Mouse (Mus musculus) lung, embryonic 15.5 days (tissue): Measurements from ENCODE around the gene Lce1m. TPM values are rescaled to one million over a fixed set of nuclear protein-coding genes. Genes with fewer than 3 reads are reported as not detected.

Experiments
- ATAC-seq: fragments of 200-750 bp; cut with Nextera tagmentation; 2 replicates; pipeline ENCODE4 v1.8.0; 2017; ENCODE audit warnings: moderate number of reproducible peaks, borderline replicate concordance; ENCODE audit not compliant: low FRiP score, low TSS enrichment; ENCODE audit errors: extremely low read depth
- H3K27ac ChIP-seq: fragments of 300-500 bp; sonication (generic); 2 replicates; pipeline ENCODE4 v1.5.1; 2015; ENCODE audit warnings: moderate library complexity, mild to moderate bottlenecking, inconsistent platforms
- H3K27me3 ChIP-seq: fragments of 300-500 bp; sonication (generic); 2 replicates; pipeline ENCODE4 v1.6.1; 2015; ENCODE audit warnings: inconsistent platforms
- H3K36me3 ChIP-seq: fragments of 300-500 bp; sonication (generic); 2 replicates; pipeline ENCODE4 v1.6.1; 2015; ENCODE audit warnings: inconsistent platforms
- H3K4me1 ChIP-seq: fragments of 300-500 bp; sonication (generic); 2 replicates; pipeline ENCODE4 v1.6.1; 2015; ENCODE audit warnings: inconsistent platforms
- H3K4me2 ChIP-seq: fragments of 300-500 bp; sonication (generic); 2 replicates; pipeline ENCODE4 v1.6.1; 2015; ENCODE audit warnings: inconsistent platforms, mild to moderate bottlenecking, moderate library complexity
- H3K4me3 ChIP-seq: fragments of 300-500 bp; sonication (generic); 2 replicates; pipeline ENCODE4 v1.5.1; 2015; ENCODE audit warnings: mild to moderate bottlenecking, inconsistent platforms
- H3K9ac ChIP-seq: fragments of 300-500 bp; sonication (generic); 2 replicates; pipeline ENCODE4 v1.6.1; 2015; ENCODE audit warnings: inconsistent platforms
- H3K9me3 ChIP-seq: fragments of 300-500 bp; sonication (generic); 2 replicates; pipeline ENCODE4 v1.6.1; 2016; ENCODE audit warnings: inconsistent platforms
- WGBS: fragments of 180-500 bp; shearing (Covaris S2); methylation state at CpG from one replicate; pipeline ENCODE4 v1.1.7; 2015; 5-methylcytosine and 5-hydroxymethylcytosine counted together
- polyA plus RNA-seq: library from polyadenylated mRNA; unstranded; fragments of >200 nt; fragmentation: Nextera tagmentation; extraction: Ambion mirVana; gene quantifications from 2 replicates; pipeline ENCODE4 v1.2.1, GENCODE M21; 2015

The Lce1m gene
- polyA plus RNA-seq, 1 experiment from 2014 or later, result not detected

DNA sequence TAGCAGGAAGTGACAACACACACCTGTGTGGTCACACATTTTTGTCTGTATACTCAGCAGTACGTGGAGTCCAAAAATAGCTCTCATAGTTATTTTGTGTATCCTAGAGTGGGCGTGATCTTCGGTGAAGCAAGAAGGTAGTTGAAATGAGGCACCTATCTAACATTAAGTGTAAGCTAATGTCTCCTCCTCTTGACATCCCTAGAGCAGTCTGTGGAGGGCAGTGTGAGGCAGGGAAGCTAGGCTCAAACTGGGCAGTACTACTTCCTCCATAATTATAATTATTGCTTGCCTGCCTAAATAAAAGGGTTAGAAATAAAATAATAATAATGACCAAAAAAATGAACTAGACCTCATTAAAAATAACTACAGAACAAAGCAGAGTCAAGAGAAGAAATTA, 18.2 kb downstream of the Lce1m start:
- Histone ChIP-seq H3K9me3 (no peaks in the 10 kb centered on the region), H3K36me3 (no peaks in the 10 kb centered on the region), H3K4me1 (no peaks in the 10 kb centered on the region), H3K4me3 (no peak overlapping the region), H3K27ac (no peak overlapping the region), H3K4me2 (no peak overlapping the region), H3K27me3 (no peaks in the 10 kb centered on the region), H3K9ac (no peak overlapping the region)
- 62% methylated on average over 3 of the region's 3 CpGs for WGBS
- ATAC-seq, result no peak

GRCm38 (mm10) chr3:92998691-92999090, 20.2 kb downstream of the Lce1m start:
- Histone ChIP-seq H3K27ac (no peak overlapping the region), H3K4me3 (no peak overlapping the region), H3K4me1 (no peaks in the 10 kb centered on the region), H3K36me3 (no peaks in the 10 kb centered on the region), H3K4me2 (no peak overlapping the region), H3K9me3 (no peaks in the 10 kb centered on the region), H3K27me3 (no peaks in the 10 kb centered on the region), H3K9ac (no peak overlapping the region)
- WGBS, result 1% methylated on average over 7 of the region's 7 CpGs
- no peak; the same call in 1 of the 2 replicates for ATAC-seq

DNA sequence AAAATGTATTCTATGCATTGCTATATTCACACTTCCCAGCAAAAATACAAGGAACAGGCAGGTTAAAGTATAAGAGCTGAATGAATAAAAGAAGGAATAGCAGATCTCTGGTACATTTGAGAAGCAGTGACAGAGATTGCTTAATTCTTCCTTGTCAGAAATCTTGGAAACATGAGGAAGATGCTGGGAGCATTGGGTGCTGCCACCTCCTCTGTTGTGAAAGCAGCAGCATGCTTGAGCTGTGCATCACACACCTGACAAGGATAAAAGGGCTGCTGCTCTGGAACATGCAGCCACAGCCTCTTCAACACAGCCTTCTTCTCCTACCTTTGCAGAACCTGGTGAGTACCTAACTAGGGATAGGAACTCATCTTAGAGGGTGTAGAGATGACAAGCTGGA, 26.9 kb downstream of the Lce1m start, which contains the start of gene Lce3f:
Lce3f (plus strand) TSS at position 301 of the 400 bp plus-strand sequence.
- Histone ChIP-seq H3K4me3 (no peak within 1 kb of the TSS), H3K4me1 (no peaks in the 10 kb centered on the region), H3K27ac (no peak within 1 kb of the TSS), H3K36me3 (no peaks in the 10 kb centered on the region), H3K27me3 (no peaks in the 10 kb centered on the region), H3K9me3 (no peaks in the 10 kb centered on the region), H3K4me2 (no peak within 1 kb of the TSS), H3K9ac (no peak within 1 kb of the TSS)
- no peak for ATAC-seq

DNA sequence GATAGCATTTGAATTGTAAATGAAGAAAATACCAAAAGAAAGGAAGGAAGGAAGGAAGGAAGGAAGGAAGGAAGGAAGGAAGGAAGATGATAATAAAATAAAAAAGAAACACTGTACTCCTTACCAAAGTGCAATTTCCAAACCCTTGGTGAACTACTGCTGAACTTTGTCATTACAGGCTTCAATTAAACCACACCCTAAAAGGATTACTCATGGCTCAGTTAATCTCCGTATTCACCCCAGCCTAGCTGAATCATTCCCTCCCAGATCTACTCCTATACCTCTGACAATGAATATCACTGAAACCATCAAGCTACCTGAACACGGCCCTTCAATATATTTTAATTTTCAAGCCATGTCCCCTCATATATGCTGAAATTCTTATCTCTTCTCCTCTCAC, 40.4 kb downstream of the Lce1m start:
- Histone ChIP-seq H3K4me2 (no peak overlapping the region), H3K4me1 (no peaks in the 10 kb centered on the region), H3K36me3 (no peaks in the 10 kb centered on the region), H3K27me3 (no peaks in the 10 kb centered on the region), H3K4me3 (no peak overlapping the region), H3K27ac (no peak overlapping the region), H3K9me3 (no peaks in the 10 kb centered on the region), H3K9ac (no peak overlapping the region)
- WGBS, result 52% methylated on average over 2 of the region's 2 CpGs
- no peak for ATAC-seq

Other genes with a start within 250 kb of the Lce1m start
- not detected in 2 replicates for gene Lce1i, start 240.2 kb downstream of the Lce1m start, polyA plus RNA-seq
- gene Lce1j, start 228.5 kb downstream of the Lce1m start, polyA plus RNA-seq, result not detected in 2 replicates
- not detected in 2 replicates for gene Lce1k, start 211.2 kb downstream of the Lce1m start, polyA plus RNA-seq
- not detected in 2 replicates for gene Kprp, start 191.8 kb downstream of the Lce1m start, polyA plus RNA-seq
- not detected in 2 replicates for gene Lce1l, start 167.8 kb downstream of the Lce1m start, polyA plus RNA-seq
- not detected in 2 replicates for gene 2310050C09Rik, start 148.8 kb downstream of the Lce1m start, polyA plus RNA-seq
- not detected in 2 replicates for gene Lce3a, start 92.8 kb downstream of the Lce1m start, polyA plus RNA-seq
- not detected in 2 replicates for gene Lce3b, start 86.1 kb downstream of the Lce1m start, polyA plus RNA-seq
- gene Lce3c, start 74.6 kb downstream of the Lce1m start, polyA plus RNA-seq, result not detected in 2 replicates
- not detected in 2 replicates for gene Lce3d, start 61.7 kb downstream of the Lce1m start, polyA plus RNA-seq
- gene Lce3e, start 52.0 kb downstream of the Lce1m start, polyA plus RNA-seq, result not detected in 2 replicates
- gene Lce3f, start 26.8 kb downstream of the Lce1m start, polyA plus RNA-seq, result not detected in 2 replicates
- not detected in 2 replicates for gene Crct1, start 3.4 kb downstream of the Lce1m start, polyA plus RNA-seq
- gene Gm4858, start 49.8 kb upstream of the Lce1m start, polyA plus RNA-seq, result not detected in 2 replicates
- gene Crnn, start 125.7 kb upstream of the Lce1m start, polyA plus RNA-seq, result not detected in 2 replicates
- gene Flg2, start 178.2 kb upstream of the Lce1m start, polyA plus RNA-seq, result not detected in 2 replicates